Mouse (Mus musculus): ENCODE results near the gene Gm27021. TPM values are rescaled to one million over a fixed set of nuclear protein-coding genes. Genes with fewer than 3 reads are reported as not detected.

Gm27021 gene
- polyA plus RNA-seq, 1 experiment from 2014 or later: 4.7 TPM

- no peaks in the 10 kb centered on the region for H3K27me3 ChIP-seq (ENCODE audit: control insufficient read depth, insufficient read depth, low read length)
- peaks cover 7% of the 10 kb centered on the region for H3K4me1 ChIP-seq (replicated peaks; ENCODE audit: control insufficient read depth, insufficient read depth)
- DNase-seq (ENCODE audit: low spot score): no peak
- H3K9me3 ChIP-seq (ENCODE audit: control insufficient read depth, low read length): no peaks in the 10 kb centered on the region
- H3K36me3 ChIP-seq (ENCODE audit: control insufficient read depth, insufficient read depth, low read length): no peaks in the 10 kb centered on the region
- WGBS: 73% methylated on average over 11 of the region's 11 CpGs
- no peak overlapping the region for H3K27ac ChIP-seq (replicated peaks)
- no peak for ATAC-seq (ENCODE audit: low FRiP score, low TSS enrichment)
- H3K9ac ChIP-seq (ENCODE audit: low read length): no peak overlapping the region
- no peak overlapping the region for H3K4me2 ChIP-seq (replicated peaks; ENCODE audit: low read depth)
- TF ChIP-seq EP300 (optimal IDR thresholded peaks at IDR 0.05) (no peak), CTCF (IDR thresholded peaks at IDR 0.05; ENCODE audit: low read depth) (no peak)
- H3K4me3 ChIP-seq (ENCODE audit: low read depth, low read length): no peak overlapping the region
Observed at GRCm38 (mm10) chr8:120559654-120560053, 108.2 kb downstream of the Gm27021 start.

Other genes with a start within 250 kb of the Gm27021 start
- 31.0 and 35.5 TPM in 2 replicates for gene Gins2, start 78.8 kb downstream of the Gm27021 start, polyA plus RNA-seq (2015; fragmentation: Nextera tagmentation; extraction: Ambion mirVana)
- gene 1190005I06Rik, start 20.4 kb downstream of the Gm27021 start, polyA plus RNA-seq (2015; fragmentation: Nextera tagmentation; extraction: Ambion mirVana): 12.2 and 14.0 TPM in 2 replicates
- 1,419 and 1,437 TPM in 2 replicates for gene Cox4i1, start 143 bp upstream of the Gm27021 start, polyA plus RNA-seq (2015; fragmentation: Nextera tagmentation; extraction: Ambion mirVana)
- gene Emc8, start 494 bp upstream of the Gm27021 start, polyA plus RNA-seq (2015; fragmentation: Nextera tagmentation; extraction: Ambion mirVana): 149 and 162 TPM in 2 replicates
- gene Irf8, start 68.3 kb upstream of the Gm27021 start, polyA plus RNA-seq (2015; fragmentation: Nextera tagmentation; extraction: Ambion mirVana): 18.7 and 18.9 TPM in 2 replicates

Data from stomach, postnatal 0 days (tissue).